Mouse (Mus musculus) layer of hippocampus, adult 2 months (tissue): ENCODE measurements at regions not wholly inside any gene's neighbourhood (a gene's known extent, or its start where the extent isn't known, plus 50 kb on each side); places are given as distances from the start of the nearest gene placed in this dataset.

Source experiments
- DNase-seq, 2 experiments: peaks; one replicate each; pipeline ENCODE4 v3.0.0; 2022; ENCODE audit warnings: low spot score in 2 of 2
- H3K27ac ChIP-seq: fragments of 200-600 bp; 2 replicates; pipeline ENCODE4 v1.8.1; 2022
- H3K4me3 ChIP-seq: fragments of 200-600 bp; 2 replicates; pipeline ENCODE4 v1.8.1; 2022; ENCODE audit warnings: mild to moderate bottlenecking
- CTCF ChIP-seq: fragments of 200-600 bp; conservative IDR thresholded peaks from 2 replicates; pipeline ENCODE4 v1.8.1; 2022; ENCODE audit warnings: antibody characterized with exemption, mild to moderate bottlenecking, moderate library complexity

DNA sequence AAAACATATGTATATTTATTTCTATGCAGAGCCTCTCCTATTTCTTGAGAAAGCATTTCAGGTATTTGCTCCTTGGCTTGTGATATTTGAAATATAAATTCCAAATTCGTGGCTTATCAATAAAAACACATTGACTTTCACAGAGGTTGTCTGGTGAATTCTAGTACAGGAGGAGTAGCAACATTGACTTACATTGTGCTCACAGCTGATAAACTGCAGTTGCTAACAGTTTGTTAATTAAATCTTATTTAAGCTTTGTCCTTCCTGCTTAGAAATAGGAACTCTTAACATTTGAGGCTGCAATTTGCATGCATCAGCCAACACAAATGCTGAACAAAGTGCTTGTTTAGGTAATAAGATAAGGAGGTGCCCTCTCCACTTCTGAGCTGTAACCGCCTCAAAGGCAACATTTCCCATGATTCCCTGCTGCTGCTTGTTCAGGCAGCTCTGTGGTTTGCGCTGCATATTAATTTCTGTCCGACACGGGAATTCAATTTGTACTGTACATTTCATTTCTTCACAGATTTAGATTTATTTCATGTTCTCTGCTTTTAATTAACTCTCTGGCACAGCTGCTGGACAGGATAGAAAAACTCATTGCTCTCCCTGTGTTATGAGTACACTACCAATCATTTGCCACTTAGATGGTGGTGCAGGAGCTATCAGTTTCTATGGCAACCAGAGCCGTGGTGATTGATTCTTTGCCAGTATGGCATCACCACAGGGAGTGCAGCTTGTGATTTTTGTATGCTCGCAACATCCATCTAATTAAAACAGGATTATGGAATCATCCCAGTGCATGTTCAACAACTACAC lies 219.0 kb downstream of the Zfp352 start:
- peak; percentile 60 to 76 for DNase-seq
- TF ChIP-seq CTCF, result no peak
- Histone ChIP-seq H3K27ac (peak overlapping the region; percentile 52; the same call in 1 of the 2 replicates), H3K4me3 (peak overlapping the region; percentile 37)

DNA sequence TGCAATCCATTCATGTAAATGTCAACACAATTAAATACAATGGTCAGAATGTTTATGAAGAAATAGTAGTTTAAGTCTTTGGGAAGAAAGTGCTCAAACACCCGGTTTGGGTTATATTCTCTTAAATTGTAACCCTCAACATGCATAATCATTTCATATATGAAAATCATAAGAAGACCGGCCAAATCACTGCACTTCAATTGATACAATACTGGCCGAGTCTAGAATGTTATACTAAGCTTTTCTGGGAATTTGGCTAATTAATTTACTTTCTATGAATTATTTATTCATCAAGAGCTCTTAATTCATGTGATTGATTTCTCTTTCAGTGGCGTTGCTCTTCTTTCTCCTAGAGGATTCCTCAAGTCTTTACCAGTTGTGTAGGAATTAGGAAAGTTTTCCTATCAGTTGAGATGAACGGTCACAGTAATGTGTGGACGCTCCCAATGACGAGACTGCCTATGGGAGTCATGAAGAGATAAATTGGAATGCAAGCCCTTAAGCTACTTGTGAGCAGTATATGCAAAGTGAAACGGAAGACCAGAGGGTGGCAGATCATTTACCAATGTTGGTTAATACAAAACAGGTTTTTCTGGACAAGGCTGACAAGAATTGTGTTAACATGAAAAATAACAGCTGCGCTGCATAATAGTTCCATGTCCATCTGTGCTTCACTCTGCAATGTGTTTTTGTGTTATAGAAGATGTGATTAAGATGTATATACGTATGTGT lies 219.7 kb downstream of the Zfp352 start:
- DNase-seq, result no peak
- H3K4me3 ChIP-seq, result peak overlapping the region; percentile 37
- peak overlapping the region; percentile 15; the same call in 1 of the 2 replicates for H3K27ac ChIP-seq
- no peak for TF ChIP-seq CTCF

DNA sequence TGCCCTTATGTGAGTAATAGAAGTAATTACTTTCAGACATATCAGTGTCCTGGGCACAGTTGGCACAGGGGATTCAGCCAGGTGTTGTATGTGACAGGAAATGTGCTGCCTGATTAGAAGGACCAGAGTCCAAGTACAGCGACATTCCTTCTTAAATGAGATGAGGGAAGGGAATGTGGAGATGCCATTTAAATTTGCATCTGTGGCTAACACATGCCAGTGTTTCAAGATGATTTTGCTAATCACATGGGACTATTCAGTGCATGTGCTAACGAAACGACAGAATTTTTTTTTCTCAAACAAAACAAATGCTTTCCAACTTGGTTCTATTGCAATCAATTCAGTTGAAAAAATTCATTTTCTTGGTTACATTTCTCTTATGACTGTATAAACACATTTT lies 226.6 kb downstream of the Zfp352 start:
- TF ChIP-seq CTCF, result no peak
- H3K27ac ChIP-seq, result no peak overlapping the region
- DNase-seq, result no peak

DNA sequence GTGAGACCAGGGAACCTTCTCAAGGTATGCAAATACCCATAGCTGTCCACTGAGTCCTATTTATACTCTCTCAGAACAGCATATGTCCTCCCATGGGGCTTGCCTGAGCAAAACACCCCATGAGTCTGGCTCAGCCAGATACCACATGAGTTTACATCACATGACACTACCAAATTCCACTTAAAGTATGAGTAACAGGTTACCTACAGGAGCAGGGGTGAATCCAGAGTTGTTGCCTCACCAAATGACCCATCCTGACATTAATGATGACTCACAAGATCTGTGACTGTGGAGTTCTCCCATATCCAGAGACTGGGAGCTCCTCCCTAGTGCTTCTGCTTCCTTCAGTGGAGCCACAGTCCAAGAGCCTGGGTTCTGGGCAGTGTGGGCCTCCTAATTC lies 234.0 kb downstream of the Zfp352 start:
- Histone ChIP-seq H3K4me3 (no peak overlapping the region), H3K27ac (no peak overlapping the region)
- DNase-seq, result no peak
- TF ChIP-seq CTCF, result no peak

More for the DNA sequence above, 226.6 kb downstream of the Zfp352 start:
- H3K4me3 ChIP-seq, result no peak overlapping the region

DNA sequence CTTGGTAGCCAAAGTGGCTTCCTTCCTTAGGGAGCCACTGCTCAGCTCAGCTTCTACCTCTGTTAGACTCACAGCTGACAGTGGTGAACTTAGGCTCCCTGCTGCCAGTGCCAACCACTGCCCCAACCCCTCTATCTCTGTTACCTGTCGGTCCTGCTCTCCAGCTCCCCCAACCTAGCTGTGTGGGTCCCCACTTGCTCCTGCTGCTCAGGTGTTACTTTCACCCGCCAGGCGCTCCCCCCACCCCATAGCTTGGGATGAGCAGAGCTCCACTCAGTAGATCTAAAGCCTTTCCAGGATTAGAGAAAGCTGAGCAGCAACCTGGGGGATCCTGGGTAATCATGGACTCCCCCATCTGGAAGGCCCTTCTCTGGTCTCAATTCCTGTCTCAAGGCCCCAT lies 234.4 kb downstream of the Zfp352 start:
- TF ChIP-seq CTCF, result no peak

DNA sequence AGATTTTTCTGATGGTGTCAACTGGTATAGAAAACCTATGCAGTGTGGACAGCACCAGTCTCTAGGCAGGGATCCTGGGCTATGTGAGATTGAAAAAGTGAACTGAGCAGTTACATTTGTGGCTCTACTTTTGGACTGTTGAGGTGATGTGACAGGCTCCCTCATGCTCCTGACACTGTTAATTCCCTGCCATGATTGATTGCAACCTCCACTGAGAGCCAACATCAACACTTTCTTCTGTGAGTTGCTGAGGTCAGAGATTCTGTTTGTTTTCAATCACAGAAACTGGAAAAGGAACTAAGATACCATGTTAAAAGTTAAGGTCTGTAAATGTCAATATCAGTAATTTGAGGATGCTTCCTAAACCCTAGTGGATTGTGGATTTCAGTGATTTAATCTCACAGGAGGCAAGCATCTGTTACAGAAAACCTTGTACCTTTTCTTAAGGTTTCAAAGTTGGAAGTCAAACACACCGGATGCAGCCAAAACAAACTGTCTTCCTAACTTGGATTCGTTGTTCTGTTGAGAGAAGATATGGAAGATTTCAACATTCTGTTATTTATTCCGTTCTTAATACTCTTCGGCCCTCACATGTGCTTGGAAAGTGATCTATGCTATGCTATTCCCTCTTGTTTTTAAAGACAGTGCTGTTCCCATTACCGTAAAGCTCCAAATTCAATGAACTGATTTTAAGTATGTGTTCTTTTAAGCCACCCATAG lies 278.4 kb downstream of the Zfp352 start:
- H3K4me3 ChIP-seq, result no peak overlapping the region
- H3K27ac ChIP-seq, result no peak overlapping the region
- no peak for DNase-seq
- TF ChIP-seq CTCF, result no peak

More for the DNA sequence above, 234.4 kb downstream of the Zfp352 start:
- H3K4me3 ChIP-seq, result no peak overlapping the region
- H3K27ac ChIP-seq, result no peak overlapping the region
- DNase-seq, result no peak
